Mouse (Mus musculus): Measurements from ENCODE around the gene Phb2.

DNA sequence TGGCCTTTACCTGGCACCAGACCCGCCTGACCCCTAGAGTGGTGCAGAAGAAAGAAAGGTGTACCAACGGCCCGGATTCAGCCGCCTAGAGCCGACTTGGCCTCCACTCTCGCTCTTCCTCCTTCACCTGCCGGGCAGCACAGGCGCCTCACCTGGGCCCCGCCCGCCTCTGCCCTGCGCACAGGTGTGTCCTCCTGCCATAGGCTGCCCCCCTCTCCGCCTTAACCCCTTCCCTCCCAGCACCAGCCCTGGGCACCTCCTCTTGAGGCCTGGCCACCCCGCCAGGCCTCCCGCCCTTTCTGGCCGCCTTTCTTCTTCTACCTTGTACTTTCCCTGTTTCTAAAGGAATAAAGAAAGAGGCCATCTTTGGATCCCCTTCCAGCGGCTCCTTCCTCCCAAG is 6.6 kb downstream of the Phb2 start:
- TF ChIP-seq CTCF (IDR thresholded peaks at IDR 0.05; ENCODE audit: low read depth) (no peak), EP300 (IDR thresholded peaks at IDR 0.05; ENCODE audit: low read depth) (no peak)

Measured in liver, postnatal 0 days (tissue).